Mouse (Mus musculus): ENCODE measurements around the gene Nr1h2. TPM values are rescaled to one million over a fixed set of nuclear protein-coding genes. Genes with fewer than 3 reads are reported as not detected.

Nr1h2 gene
- polyA plus RNA-seq, 1 experiment from 2014 or later = 56.5 TPM

- peaks cover 23% of the 10 kb centered on the region for H3K36me3 ChIP-seq (ENCODE audit: control insufficient read depth, insufficient read depth, low read length)
- no peaks in the 10 kb centered on the region for H3K27me3 ChIP-seq (ENCODE audit: control insufficient read depth, insufficient read depth, low read length)
- ATAC-seq (ENCODE audit: low FRiP score, low TSS enrichment) (no peak), DNase-seq (ENCODE audit: low spot score) (no peak)
- H3K9me3 ChIP-seq (ENCODE audit: control insufficient read depth, low read length) = no peaks in the 10 kb centered on the region
- TF ChIP-seq CTCF (IDR thresholded peaks at IDR 0.05; ENCODE audit: low read depth) = no peak
- no peak overlapping the region for H3K27ac ChIP-seq (replicated peaks)
- no peaks in the 10 kb centered on the region; the same call in 1 of the 2 replicates for H3K4me1 ChIP-seq (replicated peaks; ENCODE audit: control insufficient read depth, insufficient read depth)
- H3K4me2 ChIP-seq (replicated peaks; ENCODE audit: low read depth) = no peak overlapping the region
- WGBS = 84% methylated on average over 22 of the region's 22 CpGs
- H3K4me3 ChIP-seq (ENCODE audit: low read depth, low read length) = no peak overlapping the region
- no peak overlapping the region for H3K9ac ChIP-seq (ENCODE audit: low read length)
Measured at GRCm38 (mm10) chr7:44551731-44552130, 2.0 kb downstream of the Nr1h2 start.

DNA sequence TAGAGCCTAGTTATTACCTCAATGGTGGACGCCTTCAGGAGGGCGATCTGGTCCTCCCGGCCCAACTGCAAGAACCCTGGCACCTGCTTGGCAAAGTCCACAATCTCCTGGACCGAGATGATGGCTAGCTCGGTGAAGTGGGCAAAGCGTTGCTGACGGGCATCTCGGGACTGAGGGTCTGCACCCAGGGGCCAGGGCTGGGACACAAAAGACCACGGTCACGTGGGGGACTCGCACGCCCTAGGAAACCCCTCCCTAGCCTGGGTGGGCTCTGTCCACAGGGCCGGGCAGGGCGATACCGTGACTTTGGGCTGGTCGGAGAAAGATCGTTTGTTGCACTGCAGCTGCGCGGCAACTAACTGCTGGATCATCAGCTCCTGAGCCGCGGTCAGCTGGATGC lies 2.5 kb downstream of the Nr1h2 start:
- TF ChIP-seq EP300 (optimal IDR thresholded peaks at IDR 0.05) = no peak
- TF ChIP-seq CTCF (IDR thresholded peaks at IDR 0.05; ENCODE audit: low read depth) = no peak
- 95% methylated on average over 21 of the region's 21 CpGs for WGBS
- Histone ChIP-seq H3K27ac (replicated peaks) (no peak overlapping the region), H3K4me2 (replicated peaks; ENCODE audit: low read depth) (no peak overlapping the region), H3K27me3 (ENCODE audit: control insufficient read depth, insufficient read depth, low read length) (no peaks in the 10 kb centered on the region), H3K9ac (ENCODE audit: low read length) (no peak overlapping the region), H3K36me3 (ENCODE audit: control insufficient read depth, insufficient read depth, low read length) (peaks cover 23% of the 10 kb centered on the region), H3K4me1 (replicated peaks; ENCODE audit: control insufficient read depth, insufficient read depth) (no peaks in the 10 kb centered on the region; the same call in 1 of the 2 replicates), H3K4me3 (ENCODE audit: low read depth, low read length) (no peak overlapping the region), H3K9me3 (ENCODE audit: control insufficient read depth, low read length) (no peaks in the 10 kb centered on the region)
- ATAC-seq (ENCODE audit: low FRiP score, low TSS enrichment) = no peak
- no peak for DNase-seq (ENCODE audit: low spot score)

- DNase-seq (ENCODE audit: low spot score) = no peak
- Histone ChIP-seq H3K4me1 (replicated peaks; ENCODE audit: control insufficient read depth, insufficient read depth) (no peaks in the 10 kb centered on the region; the same call in 1 of the 2 replicates), H3K9ac (ENCODE audit: low read length) (no peak overlapping the region), H3K4me2 (replicated peaks; ENCODE audit: low read depth) (no peak overlapping the region), H3K27me3 (ENCODE audit: control insufficient read depth, insufficient read depth, low read length) (no peaks in the 10 kb centered on the region), H3K9me3 (ENCODE audit: control insufficient read depth, low read length) (no peaks in the 10 kb centered on the region), H3K36me3 (ENCODE audit: control insufficient read depth, insufficient read depth, low read length) (peaks cover 23% of the 10 kb centered on the region), H3K27ac (replicated peaks) (no peak overlapping the region), H3K4me3 (ENCODE audit: low read depth, low read length) (no peak overlapping the region)
- ATAC-seq (ENCODE audit: low FRiP score, low TSS enrichment) = no peak
- WGBS = 92% methylated on average over 12 of the region's 12 CpGs
- TF ChIP-seq EP300 (optimal IDR thresholded peaks at IDR 0.05) (no peak), CTCF (IDR thresholded peaks at IDR 0.05; ENCODE audit: low read depth) (no peak)
Measured at GRCm38 (mm10) chr7:44550409-44550678, 3.4 kb downstream of the Nr1h2 start.

- Histone ChIP-seq H3K9ac (ENCODE audit: low read length) (no peak overlapping the region), H3K4me2 (replicated peaks; ENCODE audit: low read depth) (no peak overlapping the region), H3K4me3 (ENCODE audit: low read depth, low read length) (no peak overlapping the region), H3K4me1 (replicated peaks; ENCODE audit: control insufficient read depth, insufficient read depth) (no peaks in the 10 kb centered on the region; the same call in 1 of the 2 replicates), H3K27ac (replicated peaks) (no peak overlapping the region), H3K27me3 (ENCODE audit: control insufficient read depth, insufficient read depth, low read length) (no peaks in the 10 kb centered on the region), H3K9me3 (ENCODE audit: control insufficient read depth, low read length) (no peaks in the 10 kb centered on the region), H3K36me3 (ENCODE audit: control insufficient read depth, insufficient read depth, low read length) (peaks cover 23% of the 10 kb centered on the region)
- TF ChIP-seq EP300 (optimal IDR thresholded peaks at IDR 0.05) (no peak), CTCF (IDR thresholded peaks at IDR 0.05; ENCODE audit: low read depth) (no peak)
- no peak for DNase-seq (ENCODE audit: low spot score)
- no peak for ATAC-seq (ENCODE audit: low FRiP score, low TSS enrichment)
- WGBS = 93% methylated on average over 23 of the region's 23 CpGs
Measured at GRCm38 (mm10) chr7:44549621-44550408, 3.9 kb downstream of the Nr1h2 start.

- Histone ChIP-seq H3K27me3 (ENCODE audit: control insufficient read depth, insufficient read depth, low read length) (no peaks in the 10 kb centered on the region), H3K36me3 (ENCODE audit: control insufficient read depth, insufficient read depth, low read length) (peaks cover 23% of the 10 kb centered on the region), H3K9me3 (ENCODE audit: control insufficient read depth, low read length) (no peaks in the 10 kb centered on the region), H3K4me3 (ENCODE audit: low read depth, low read length) (peak within 1 kb of the TSS; percentile 60), H3K9ac (ENCODE audit: low read length) (peak within 1 kb of the TSS; percentile 59), H3K27ac (replicated peaks) (peak within 1 kb of the TSS; percentile 71), H3K4me1 (replicated peaks; ENCODE audit: control insufficient read depth, insufficient read depth) (no peaks in the 10 kb centered on the region; the same call in 1 of the 2 replicates), H3K4me2 (replicated peaks; ENCODE audit: low read depth) (peak within 1 kb of the TSS; percentile 75)
- TF ChIP-seq EP300 (optimal IDR thresholded peaks at IDR 0.05) (no peak), CTCF (IDR thresholded peaks at IDR 0.05; ENCODE audit: low read depth) (peak; percentile 99)
- peak; percentile 95 for ATAC-seq (ENCODE audit: low FRiP score, low TSS enrichment)
- WGBS = under 1% methylated on average over 43 of the region's 43 CpGs
- peak; percentile 100 for DNase-seq (ENCODE audit: low spot score)
Measured at GRCm38 (mm10) chr7:44548497-44549087, 5.2 kb downstream of the Nr1h2 start, which contains the start of gene Pold1. TSS of gene Pold1 (minus strand) at chr7:44548849.

- Histone ChIP-seq H3K4me2 (replicated peaks; ENCODE audit: low read depth) (peak overlapping the region; percentile 75), H3K36me3 (ENCODE audit: control insufficient read depth, insufficient read depth, low read length) (peaks cover 23% of the 10 kb centered on the region), H3K27ac (replicated peaks) (no peak overlapping the region), H3K9me3 (ENCODE audit: control insufficient read depth, low read length) (no peaks in the 10 kb centered on the region), H3K4me3 (ENCODE audit: low read depth, low read length) (peak overlapping the region; percentile 60), H3K9ac (ENCODE audit: low read length) (no peak overlapping the region; the same call in 1 of the 2 replicates), H3K27me3 (ENCODE audit: control insufficient read depth, insufficient read depth, low read length) (no peaks in the 10 kb centered on the region), H3K4me1 (replicated peaks; ENCODE audit: control insufficient read depth, insufficient read depth) (no peaks in the 10 kb centered on the region; the same call in 1 of the 2 replicates)
- DNase-seq (ENCODE audit: low spot score) (no peak), ATAC-seq (ENCODE audit: low FRiP score, low TSS enrichment) (no peak)
- WGBS = 19% methylated on average over 5 of the region's 5 CpGs
- TF ChIP-seq EP300 (optimal IDR thresholded peaks at IDR 0.05) (no peak), CTCF (IDR thresholded peaks at IDR 0.05; ENCODE audit: low read depth) (no peak)
Measured at GRCm38 (mm10) chr7:44547725-44548124, 6.0 kb downstream of the Nr1h2 start.
